10 mouse cellular contexts compared by ENCODE assay signal in genomic region chr1:52598361-52598760, GRCm38 (mm10). TPM values are rescaled to one million over a fixed set of nuclear protein-coding genes. Genes with fewer than 3 reads are reported as not detected.
A peak's percentile ranks its signal among the peaks of the same experiment; 100 is the strongest.
DNase-seq lines count a peak whose midpoint lies in the region; ATAC-seq and TF ChIP-seq lines count a peak whose summit lies in the region.
"Had no signal": no experiment of that assay in that cellular context is flagged by ENCODE, and none has a peak within 500 bp of the region (broad histone marks: within the 10 kb centered on the region; RNA-seq: fewer than 3 reads in every experiment).

No protein-coding gene starts in this region.

- no peaks in the 10 kb centered on the region for H3K36me3 ChIP-seq in heart, embryonic 16.5 days (ENCODE audit: control insufficient read depth, insufficient read depth)
- peaks cover 0 to 23% of the 10 kb centered on the region in 2 experiments; a peak in 2 of 4 replicates for H3K36me3 ChIP-seq in MEL (ENCODE audit: control insufficient read depth in 1 of 2, insufficient read depth in 2 of 2, low read length in 2 of 2)
- H3K36me3 ChIP-seq: embryonic facial prominence, embryonic 12.5 days had no signal

- no peak for TF ChIP-seq RAD21 in MEL (IDR thresholded peaks at IDR 0.05; ENCODE audit: low read depth, low read length)

- TF ChIP-seq EP300 in MEL (IDR thresholded peaks at IDR 0.05; ENCODE audit: low read depth in 1 of 2, low read length in 2 of 2): no peak

- 71% methylated on average over 4 of the region's 4 CpGs for WGBS in heart, embryonic 16.5 days

- TF ChIP-seq CTCF in layer of hippocampus, adult 2 months (conservative IDR thresholded peaks at IDR 0.05): no peak
- no peak for TF ChIP-seq CTCF in MEL (IDR thresholded peaks at IDR 0.05 in 2 of 3, conservative IDR thresholded peaks at IDR 0.05 in 1 of 3; ENCODE audit: control insufficient read depth in 1 of 3, insufficient read depth in 1 of 3, low read depth in 2 of 3, low read length in 3 of 3, poor library complexity in 1 of 3, severe bottlenecking in 1 of 3)

- peak overlapping the region; percentile 54; the same call in 1 of the 2 replicates for H3K4me2 ChIP-seq in heart, embryonic 16.5 days (ENCODE audit: low read depth, low read length)
- H3K4me2 ChIP-seq: embryonic facial prominence, embryonic 12.5 days had no signal

- H3K79me2 ChIP-seq in MEL (ENCODE audit: control insufficient read depth, insufficient read depth, low read length, poor library complexity): no peaks in the 10 kb centered on the region; the same call in 1 of the 2 replicates

- no peaks in the 10 kb centered on the region for H3K27me3 ChIP-seq in heart, embryonic 16.5 days (ENCODE audit: control insufficient read depth, insufficient read depth, low read length)
- no peaks in the 10 kb centered on the region for H3K27me3 ChIP-seq in MEL (ENCODE audit: control insufficient read depth in 1 of 2, insufficient read depth in 2 of 2, low read length in 2 of 2)
- H3K27me3 ChIP-seq: embryonic facial prominence, embryonic 12.5 days; forebrain, embryonic 13.5 days had no signal

- peak overlapping the region; percentile 18; the same call in 1 of the 2 replicates for H3K27ac ChIP-seq in heart, embryonic 16.5 days (ENCODE audit: low read length)
- H3K27ac ChIP-seq in layer of hippocampus, adult 2 months: peak overlapping the region; percentile 28; the same call in 1 of the 2 replicates
- peak overlapping the region; percentile 71 for H3K27ac ChIP-seq in MEL (ENCODE audit: control insufficient read depth, low read depth, low read length)
- H3K27ac ChIP-seq: embryonic facial prominence, embryonic 12.5 days; macrophage had no signal

- peaks cover 9% of the 10 kb centered on the region; the same call in 1 of the 2 replicates for H3K4me1 ChIP-seq in heart, embryonic 16.5 days (ENCODE audit: control insufficient read depth, insufficient read depth, low read length)
- H3K4me1 ChIP-seq in MEL (ENCODE audit: control insufficient read depth in 1 of 2, insufficient read depth in 2 of 2, low read length in 2 of 2): peaks cover 5 to 23% of the 10 kb centered on the region in 2 experiments
- H3K4me1 ChIP-seq: embryonic facial prominence, embryonic 12.5 days had no signal

- H3K9ac ChIP-seq in heart, embryonic 16.5 days (ENCODE audit: low read length): no peak overlapping the region
- peak overlapping the region; percentile 55 for H3K9ac ChIP-seq in MEL (ENCODE audit: control insufficient read depth, low read depth, low read length, poor library complexity, severe bottlenecking)
- H3K9ac ChIP-seq: embryonic facial prominence, embryonic 12.5 days had no signal

- no peak for DNase-seq in heart, postnatal 25 days (ENCODE audit: low spot score)
- no peak for DNase-seq in layer of hippocampus, adult 2 months (ENCODE audit: low spot score in 2 of 2)
- DNase-seq in layer of hippocampus, adult 8-10 months (ENCODE audit: low spot score in 2 of 2): no peak
- DNase-seq in MEL (ENCODE audit: low read depth, low spot score): peak; percentile 47

- TF ChIP-seq POLR2A in MEL (IDR thresholded peaks at IDR 0.05; ENCODE audit: control insufficient read depth in 1 of 2, insufficient read depth in 1 of 2, low read depth in 1 of 2, low read length in 2 of 2, poor library complexity in 1 of 2): no peak

- ATAC-seq in heart, embryonic 16.5 days (replicated peaks; ENCODE audit: extremely low read depth, insufficient read depth, low FRiP score): no peak
- ATAC-seq in megakaryocyte progenitor cell, adult 5-6 weeks (replicated peaks; ENCODE audit: poor library complexity): peak; percentile 35; the same call in 1 of the 2 replicates
- no peak for ATAC-seq in frontal cortex, adult (ENCODE audit: low TSS enrichment)

- no peak overlapping the region for H3K4me3 ChIP-seq in heart, embryonic 16.5 days (ENCODE audit: low read length)
- no peak overlapping the region; the same call in 1 of the 2 replicates for H3K4me3 ChIP-seq in layer of hippocampus, adult 2 months
- H3K4me3 ChIP-seq in MEL (ENCODE audit: control insufficient read depth in 1 of 2, insufficient read depth in 1 of 2, low read depth in 2 of 2, low read length in 2 of 2): peak overlapping the region; percentile 42 to 55
- H3K4me3 ChIP-seq: embryonic facial prominence, embryonic 12.5 days had no signal

- intact Hi-C loops in heart, postnatal 25 days (cut with DNase I): no loop called here

- H3K9me3 ChIP-seq in heart, embryonic 16.5 days (replicated peaks; ENCODE audit: control insufficient read depth, low read length): no peaks in the 10 kb centered on the region
- no peaks in the 10 kb centered on the region for H3K9me3 ChIP-seq in MEL (replicated peaks; ENCODE audit: insufficient read depth, low read length)
- H3K9me3 ChIP-seq: embryonic facial prominence, embryonic 12.5 days; forebrain, embryonic 13.5 days had no signal

TF ChIP-seq in MEL, 35 proteins besides CTCF, POLR2A, EP300 and RAD21:
- TF ChIP-seq ELF1 (IDR thresholded peaks at IDR 0.05; ENCODE audit: low read depth, low read length) (no peak), MAX (IDR thresholded peaks at IDR 0.05; ENCODE audit: low read length) (peak; percentile 55), ZNF384 (IDR thresholded peaks at IDR 0.05; ENCODE audit: low read depth, low read length) (no peak), TBP (IDR thresholded peaks at IDR 0.05; ENCODE audit: low read depth, low read length) (no peak), UBTF (IDR thresholded peaks at IDR 0.05; ENCODE audit: borderline replicate concordance, insufficient read depth, low read depth, low read length) (0 out of 2 replicates have a peak, but pooled peaks have one; percentile 21), KAT2A (conservative IDR thresholded peaks at IDR 0.05; ENCODE audit: low read depth, low read length) (no peak), BHLHE40 (IDR thresholded peaks at IDR 0.05; ENCODE audit: borderline replicate concordance, low read depth, low read length) (no peak), JUND (IDR thresholded peaks at IDR 0.05; ENCODE audit: low read depth, low read length) (no peak), ETS1 (IDR thresholded peaks at IDR 0.05; ENCODE audit: low read depth, low read length) (no peak), POLR2AphosphoS2 (IDR thresholded peaks at IDR 0.05; ENCODE audit: low read length) (no peak), MYC (IDR thresholded peaks at IDR 0.05; ENCODE audit: low read depth, low read length) (peak; percentile 52; the same call in 1 of the 2 replicates), GATA1 (IDR thresholded peaks at IDR 0.05; ENCODE audit: low read depth, low read length) (peak; percentile 15; the same call in 1 of the 2 replicates)

RNA-seq across cellular contexts. Expression of gene Nemp2, which starts 32.1 kb away (rescaled TPM):
- polyA plus RNA-seq in heart, embryonic 16.5 days (2015; fragmentation: Nextera tagmentation; extraction: Ambion mirVana): 4.7 and 5.7 TPM in 2 replicates
- 1 to 10 TPM in 1 of 2 experiments, under 1 TPM in 1; 0.92 to 1.2 TPM for total RNA-seq in heart, postnatal 25 days (2021)
- total RNA-seq in layer of hippocampus, adult 2 months (2021): 1 to 10 TPM; 4.7 to 5.1 TPM
- 1 to 10 TPM; 4.0 to 5.8 (median 4.4) TPM for total RNA-seq in layer of hippocampus, adult 8-10 months (2022)
- total RNA-seq in MEL (2012; rRNA removed): 2.6 and 2.8 TPM in 2 replicates
- polyA plus RNA-seq in MEL (2012; ENCODE audit: insufficient read depth in 1 of 2, insufficient read length in 2 of 2, low read depth in 1 of 2, low replicate concordance in 2 of 2, missing spikeins in 1 of 2): 1 to 10 TPM in 1 of 2 experiments, not detected in 1; 4.6 TPM
- 10.4 and 11.1 TPM in 2 replicates for total RNA-seq in megakaryocyte progenitor cell, adult 5-6 weeks (2015)
- 6.5 and 11.2 TPM in 2 replicates for total RNA-seq in megakaryocyte progenitor cell, adult 5-6 weeks (2017)

Comparison
In these comparisons a context has a peak if more than half of its experiments do, and no peak if none do; other contexts are left out.
1. H3K27ac ChIP-seq: peak in every context shown above with its lines; median percentile 71 in MEL; 28 in layer of hippocampus, adult 2 months; 18 in heart, embryonic 16.5 days.
2. H3K4me3 ChIP-seq: peak in MEL (2 of 2); none in heart, embryonic 16.5 days (single experiment) and layer of hippocampus, adult 2 months (single experiment).